Mouse (Mus musculus) spleen, embryonic (tissue): ENCODE results near the gene Far2.

Experiments used
- CTCF ChIA-PET: fragments of 350-600 bp; sonication (Branson Sonifier 250); formaldehyde crosslinking; loops from one replicate; lab custom pipeline; 2022; lab: Charles Lee

Gene Far2

GRCm38 (mm10) chr6:148218235-148219076, 171.4 kb downstream of the Far2 start:
- CTCF ChIA-PET = no interaction called here

- CTCF ChIA-PET = no interaction called here
Observed at GRCm38 (mm10) chr6:148222686-148223085, 175.6 kb downstream of the Far2 start.

DNA sequence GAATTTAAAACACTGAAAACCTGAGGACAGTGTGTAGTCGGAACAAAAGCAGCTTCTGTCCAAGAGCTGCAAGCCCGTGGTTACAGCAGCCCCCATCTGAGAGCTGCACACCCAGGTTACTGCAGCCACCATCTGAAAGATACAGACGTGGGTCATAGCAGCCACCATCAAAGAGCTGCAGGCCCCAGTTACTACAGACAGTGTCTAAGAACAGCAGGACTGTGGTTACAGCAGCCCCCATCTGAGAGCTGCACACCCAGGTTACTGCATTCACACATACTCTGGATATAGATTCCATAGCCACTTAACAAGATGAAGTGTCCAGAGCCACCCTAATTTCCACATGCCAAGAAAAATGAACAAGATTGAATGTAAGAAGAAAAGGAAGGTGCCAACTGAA, 180.5 kb downstream of the Far2 start:
- CTCF ChIA-PET = no interaction called here
